Mouse (Mus musculus): ENCODE data around the gene Zdhhc17.

- TF ChIP-seq CTCF (IDR thresholded peaks at IDR 0.05; ENCODE audit: low read depth, low read length) = no peak
- no peak for TF ChIP-seq POLR2A (IDR thresholded peaks at IDR 0.05; ENCODE audit: insufficient read depth, low read length)
- TF ChIP-seq EP300 (IDR thresholded peaks at IDR 0.05; ENCODE audit: insufficient read depth, low read depth, low read length) = no peak
Measured at GRCm38 (mm10) chr10:111013265-111013664, 3.3 kb upstream of the Zdhhc17 start.
